Mouse (Mus musculus): ENCODE measurements around the gene Secisbp2.

DNA sequence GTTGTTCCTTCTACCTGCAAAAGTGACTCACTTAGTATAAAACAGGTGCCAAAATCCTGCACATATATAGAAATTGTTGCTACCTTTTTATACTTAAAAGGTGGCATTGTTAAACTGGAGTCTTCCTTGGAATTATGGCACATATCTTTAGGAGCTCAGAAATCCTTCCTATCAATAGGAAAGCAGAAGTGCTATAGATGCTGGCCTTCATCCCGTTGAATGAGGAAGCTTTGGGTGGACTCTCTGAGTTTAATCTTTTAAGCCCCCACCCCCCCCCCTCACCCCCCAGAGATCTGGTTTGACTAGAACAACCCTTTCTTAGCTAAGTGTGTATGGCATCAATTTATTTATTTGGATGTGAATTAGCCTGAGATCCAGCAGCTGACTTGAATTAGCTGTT is 1.8 kb upstream of the Secisbp2 start:
- TF ChIP-seq CTCF (IDR thresholded peaks at IDR 0.05; ENCODE audit: low read depth) (no peak), EP300 (optimal IDR thresholded peaks at IDR 0.05) (no peak)
